Mouse (Mus musculus) forebrain, embryonic 14.5 days (tissue): ENCODE results near the gene Pigk. TPM values are rescaled to one million over a fixed set of nuclear protein-coding genes. Genes with fewer than 3 reads are reported as not detected.

Experiments
- ATAC-seq: fragments of 200-750 bp; cut with Nextera tagmentation; 2 replicates; pipeline ENCODE4 v1.8.0; 2017; ENCODE audit warnings: mild to moderate bottlenecking, moderate library complexity
- DNase-seq: peaks from one replicate; pipeline ENCODE4 v3.0.0-alpha.2; 2015; ENCODE audit warnings: low spot score
- H3K27ac ChIP-seq: fragments of 300-500 bp; sonication (generic); 2 replicates; pipeline ENCODE4 v1.5.1; 2014; ENCODE audit warnings: low read depth, mild to moderate bottlenecking, control low read depth, low read length, moderate library complexity
- H3K27me3 ChIP-seq: fragments of 300-500 bp; sonication (generic); replicated peaks from 2 replicates; pipeline ENCODE4 v1.6.1; 2014; ENCODE audit warnings: low read length, control low read depth, mixed read lengths; ENCODE audit not compliant: control insufficient read depth, insufficient read depth
- H3K36me3 ChIP-seq: fragments of 300-500 bp; sonication (generic); 2 replicates; pipeline ENCODE4 v1.6.1; 2014; ENCODE audit warnings: low read length, control low read depth; ENCODE audit not compliant: control insufficient read depth, insufficient read depth
- H3K4me1 ChIP-seq: fragments of 300-500 bp; sonication (generic); 2 replicates; pipeline ENCODE4 v1.6.1; 2014; ENCODE audit warnings: antibody characterized with exemption, low read length, control low read depth; ENCODE audit not compliant: control insufficient read depth, insufficient read depth
- H3K4me2 ChIP-seq: fragments of 300-500 bp; sonication (generic); 2 replicates; pipeline ENCODE4 v1.6.1; 2014; ENCODE audit warnings: mild to moderate bottlenecking, control low read depth, low read length
- H3K4me3 ChIP-seq: fragments of 300-500 bp; sonication (generic); 2 replicates; pipeline ENCODE4 v1.5.1; 2014; ENCODE audit warnings: low read depth, low read length, control low read depth
- H3K9ac ChIP-seq: fragments of 300-500 bp; sonication (generic); 2 replicates; pipeline ENCODE4 v1.6.1; 2014; ENCODE audit warnings: mild to moderate bottlenecking, low read length, control low read depth, moderate library complexity
- H3K9me3 ChIP-seq: fragments of 300-500 bp; sonication (generic); replicated peaks from 2 replicates; pipeline ENCODE4 v1.6.1; 2016; ENCODE audit warnings: low read length, control low read depth, mixed read lengths; ENCODE audit not compliant: control insufficient read depth
- WGBS: fragments of 180-500 bp; shearing (Covaris S2); extraction: QIAGEN DNeasy Blood & Tissue Kit; methylation state at CpG from one replicate; pipeline ENCODE4 v1.1.7; 2014; 5-methylcytosine and 5-hydroxymethylcytosine counted together
- polyA plus RNA-seq: library from polyadenylated mRNA; unstranded; fragments of >200 nt; fragmentation: Nextera tagmentation; extraction: Ambion mirVana; gene quantifications from 2 replicates; pipeline ENCODE4 v1.2.1, GENCODE M21; 2014

Pigk gene
- polyA plus RNA-seq, 1 experiment from 2014 or later, result 34.0 TPM

DNA sequence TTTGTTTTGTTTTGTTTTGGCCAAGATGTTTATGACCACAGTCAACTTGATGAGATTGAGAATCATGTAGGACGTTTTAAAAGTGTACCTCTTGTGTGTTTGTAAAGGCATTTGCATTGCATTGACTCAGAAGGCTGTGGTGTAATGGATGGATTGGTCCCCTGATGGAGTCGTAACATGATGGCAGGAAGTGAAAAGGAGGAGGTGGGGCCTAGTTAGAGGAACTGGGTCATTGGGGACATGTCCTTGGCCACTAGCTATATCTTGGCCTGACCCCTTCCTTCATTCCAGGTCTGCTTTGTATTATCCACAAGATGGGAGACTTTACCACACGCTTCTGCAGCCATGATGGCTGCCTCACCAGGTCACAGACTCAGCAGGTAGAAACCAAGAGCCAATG is 217.5 kb downstream of the Pigk start:
- Histone ChIP-seq H3K4me1 (peaks cover 10% of the 10 kb centered on the region), H3K4me3 (no peak overlapping the region), H3K9me3 (no peaks in the 10 kb centered on the region), H3K27me3 (no peaks in the 10 kb centered on the region), H3K27ac (no peak overlapping the region), H3K36me3 (no peaks in the 10 kb centered on the region), H3K4me2 (no peak overlapping the region), H3K9ac (no peak overlapping the region)
- WGBS, result 89% methylated on average over 3 of the region's 3 CpGs
- ATAC-seq (no peak), DNase-seq (no peak)

GRCm38 (mm10) chr3:152932096-152932495 is 218.2 kb downstream of the Pigk start:
- no peaks in the 10 kb centered on the region for H3K27me3 ChIP-seq
- H3K9me3 ChIP-seq, result no peaks in the 10 kb centered on the region
- DNase-seq (no peak), ATAC-seq (no peak)
- H3K4me3 ChIP-seq, result no peak overlapping the region
- H3K4me2 ChIP-seq, result no peak overlapping the region
- peaks cover 10% of the 10 kb centered on the region for H3K4me1 ChIP-seq
- H3K9ac ChIP-seq, result no peak overlapping the region
- H3K36me3 ChIP-seq, result no peaks in the 10 kb centered on the region
- WGBS, result 80% methylated on average over 4 of the region's 4 CpGs
- no peak overlapping the region for H3K27ac ChIP-seq

DNA sequence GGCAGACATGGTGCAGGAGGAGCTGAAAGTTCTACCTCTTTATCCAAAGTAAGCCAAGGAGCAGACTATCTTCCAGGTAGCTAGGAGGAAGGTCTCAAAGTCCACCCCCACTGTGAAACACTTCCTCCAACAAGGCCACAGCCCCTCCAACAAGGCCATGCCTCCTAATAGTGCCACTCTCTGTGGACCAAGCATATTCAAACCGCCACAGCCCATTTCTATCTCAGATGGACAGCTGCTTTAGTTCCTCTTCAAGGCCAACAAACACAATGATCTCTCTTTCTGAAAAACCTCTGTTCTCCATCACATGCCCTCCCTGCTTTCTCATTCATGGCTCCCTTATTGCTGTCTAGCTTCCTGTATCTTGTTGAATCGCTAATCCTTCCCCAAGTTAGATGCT is 218.6 kb downstream of the Pigk start:
- Histone ChIP-seq H3K27me3 (no peaks in the 10 kb centered on the region), H3K36me3 (no peaks in the 10 kb centered on the region), H3K27ac (no peak overlapping the region), H3K9me3 (no peaks in the 10 kb centered on the region), H3K9ac (no peak overlapping the region), H3K4me3 (no peak overlapping the region), H3K4me2 (no peak overlapping the region), H3K4me1 (peaks cover 10% of the 10 kb centered on the region)
- ATAC-seq (no peak), DNase-seq (no peak)
- WGBS, result 89% methylated on average over 2 of the region's 2 CpGs

- Histone ChIP-seq H3K4me2 (no peak overlapping the region), H3K9ac (no peak overlapping the region), H3K36me3 (no peaks in the 10 kb centered on the region), H3K27ac (no peak overlapping the region), H3K27me3 (no peaks in the 10 kb centered on the region), H3K4me1 (peaks cover 1% of the 10 kb centered on the region), H3K4me3 (no peak overlapping the region), H3K9me3 (no peaks in the 10 kb centered on the region)
- ATAC-seq (no peak), DNase-seq (no peak)
- WGBS, result 96% methylated on average over 3 of the region's 3 CpGs
Measured at GRCm38 (mm10) chr3:152933737-152934136, 219.8 kb downstream of the Pigk start.

DNA sequence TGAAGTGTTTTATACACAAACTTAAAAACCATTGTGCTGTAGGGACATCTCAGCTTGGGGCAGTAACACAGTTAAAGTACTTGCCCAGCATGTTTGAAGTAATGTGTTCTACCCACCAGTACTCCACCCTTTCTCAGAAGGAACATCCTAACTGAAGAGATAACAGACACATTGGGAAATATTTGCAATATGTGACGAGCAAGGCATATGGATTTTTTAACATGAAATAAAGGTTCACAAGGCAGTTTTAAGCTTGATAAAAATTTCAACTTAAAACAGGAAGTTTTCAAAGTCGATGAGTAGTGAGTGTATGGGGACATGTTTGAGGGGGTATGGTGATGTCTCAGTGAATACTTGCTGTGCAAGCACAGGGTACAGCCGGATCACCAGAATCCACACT is 222.4 kb downstream of the Pigk start:
- Histone ChIP-seq H3K36me3 (no peaks in the 10 kb centered on the region), H3K9me3 (no peaks in the 10 kb centered on the region), H3K4me3 (no peak overlapping the region), H3K9ac (no peak overlapping the region), H3K27ac (no peak overlapping the region), H3K4me1 (no peaks in the 10 kb centered on the region), H3K27me3 (no peaks in the 10 kb centered on the region), H3K4me2 (no peak overlapping the region)
- DNase-seq (no peak), ATAC-seq (no peak)
- 89% methylated on average over 3 of the region's 3 CpGs for WGBS

GRCm38 (mm10) chr3:152941671-152942070 is 227.8 kb downstream of the Pigk start:
- Histone ChIP-seq H3K27ac (no peak overlapping the region), H3K9ac (no peak overlapping the region), H3K27me3 (no peaks in the 10 kb centered on the region), H3K9me3 (no peaks in the 10 kb centered on the region), H3K36me3 (no peaks in the 10 kb centered on the region), H3K4me3 (no peak overlapping the region), H3K4me2 (no peak overlapping the region), H3K4me1 (0 out of 2 replicates have a peak, but pooled peaks cover 4% of the 10 kb centered on the region)
- ATAC-seq (no peak), DNase-seq (no peak)
- 91% methylated on average over 5 of the region's 5 CpGs for WGBS

DNA sequence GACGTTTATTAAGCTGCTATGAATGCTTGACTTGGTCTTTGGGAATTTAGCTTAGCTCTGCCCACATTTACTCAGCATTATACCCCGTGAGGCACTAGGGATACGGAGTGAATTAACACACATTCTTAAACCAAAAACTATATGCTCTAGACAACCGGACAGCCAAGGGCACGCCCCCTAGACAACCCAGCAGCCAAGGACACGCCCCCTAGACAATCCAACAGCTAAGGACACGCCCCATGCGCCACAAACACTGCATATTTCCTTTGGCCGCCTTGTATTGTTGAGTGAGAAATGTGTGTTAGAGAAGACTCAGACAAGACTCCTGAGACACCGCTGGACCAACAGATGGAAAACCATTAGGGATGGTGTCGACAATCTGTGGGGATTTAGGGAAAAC is 229.1 kb downstream of the Pigk start:
- DNase-seq, result no peak
- Histone ChIP-seq H3K27me3 (no peaks in the 10 kb centered on the region), H3K4me2 (no peak overlapping the region), H3K9ac (no peak overlapping the region), H3K27ac (no peak overlapping the region), H3K9me3 (no peaks in the 10 kb centered on the region), H3K36me3 (no peaks in the 10 kb centered on the region), H3K4me3 (no peak overlapping the region), H3K4me1 (0 out of 2 replicates have a peak, but pooled peaks cover 4% of the 10 kb centered on the region)
- 62% methylated on average over 11 of the region's 11 CpGs for WGBS
- ATAC-seq, result no peak

GRCm38 (mm10) chr3:152944766-152945165 is 230.9 kb downstream of the Pigk start:
- no peak overlapping the region for H3K4me2 ChIP-seq
- ATAC-seq, result peak; percentile 57; the same call in 1 of the 2 replicates
- 73% methylated on average over 3 of the region's 3 CpGs for WGBS
- peak; percentile 40 for DNase-seq
- H3K27me3 ChIP-seq, result no peaks in the 10 kb centered on the region
- no peak overlapping the region for H3K27ac ChIP-seq
- 0 out of 2 replicates have a peak, but pooled peaks cover 4% of the 10 kb centered on the region for H3K4me1 ChIP-seq
- H3K9ac ChIP-seq, result no peak overlapping the region
- H3K9me3 ChIP-seq, result no peaks in the 10 kb centered on the region
- no peaks in the 10 kb centered on the region for H3K36me3 ChIP-seq
- no peak overlapping the region for H3K4me3 ChIP-seq

- Histone ChIP-seq H3K4me2 (no peak overlapping the region), H3K27me3 (no peaks in the 10 kb centered on the region), H3K9ac (no peak overlapping the region), H3K36me3 (no peaks in the 10 kb centered on the region), H3K4me3 (no peak overlapping the region), H3K4me1 (0 out of 2 replicates have a peak, but pooled peaks cover 4% of the 10 kb centered on the region), H3K9me3 (no peaks in the 10 kb centered on the region), H3K27ac (no peak overlapping the region)
- ATAC-seq, result peak; percentile 40; the same call in 1 of the 2 replicates
- DNase-seq, result peak; percentile 50
- WGBS, result 77% methylated on average over 11 of the region's 11 CpGs
Measured at GRCm38 (mm10) chr3:152947031-152947640, 233.2 kb downstream of the Pigk start.
